Mouse (Mus musculus): ENCODE measurements around the gene Kcna10. TPM values are rescaled to one million over a fixed set of nuclear protein-coding genes. Genes with fewer than 3 reads are reported as not detected.

The Kcna10 gene
- polyA plus RNA-seq, 1 experiment from 2014 or later: not detected

- Histone ChIP-seq H3K4me1 (ENCODE audit: control insufficient read depth, insufficient read depth, low read length) (peaks cover 2% of the 10 kb centered on the region; the same call in 1 of the 2 replicates), H3K9ac (ENCODE audit: low read length) (no peak within 1 kb of the TSS), H3K27ac (replicated peaks; ENCODE audit: low read depth, low read length) (no peak within 1 kb of the TSS), H3K27me3 (ENCODE audit: control insufficient read depth, insufficient read depth, low read length) (no peaks in the 10 kb centered on the region), H3K4me3 (ENCODE audit: low read depth, low read length) (no peak within 1 kb of the TSS), H3K4me2 (ENCODE audit: low read depth, severe bottlenecking) (no peak within 1 kb of the TSS), H3K36me3 (ENCODE audit: control insufficient read depth, insufficient read depth, low read length) (no peaks in the 10 kb centered on the region), H3K9me3 (ENCODE audit: control insufficient read depth, low read length) (no peaks in the 10 kb centered on the region)
- no peak for ATAC-seq (ENCODE audit: insufficient number of reproducible peaks, low FRiP score, low TSS enrichment, low read depth)
- WGBS: 89% methylated on average over 9 of the region's 9 CpGs
- no peak for DNase-seq (ENCODE audit: low spot score)
Observed at GRCm38 (mm10) chr3:107239607-107240006, 56.8 kb downstream of the Kcna10 start, which contains the start of gene Prok1. Gene Prok1 (minus strand): TSS chr3:107239707.

- no peak overlapping the region for H3K27ac ChIP-seq (replicated peaks; ENCODE audit: low read depth, low read length)
- H3K4me2 ChIP-seq (ENCODE audit: low read depth, severe bottlenecking): no peak overlapping the region
- peaks cover 2% of the 10 kb centered on the region; the same call in 1 of the 2 replicates for H3K4me1 ChIP-seq (ENCODE audit: control insufficient read depth, insufficient read depth, low read length)
- no peak for DNase-seq (ENCODE audit: low spot score)
- ATAC-seq (ENCODE audit: insufficient number of reproducible peaks, low FRiP score, low TSS enrichment, low read depth): no peak
- H3K9me3 ChIP-seq (ENCODE audit: control insufficient read depth, low read length): no peaks in the 10 kb centered on the region
- no peaks in the 10 kb centered on the region for H3K36me3 ChIP-seq (ENCODE audit: control insufficient read depth, insufficient read depth, low read length)
- 50% methylated on average over 14 of the region's 14 CpGs for WGBS
- H3K27me3 ChIP-seq (ENCODE audit: control insufficient read depth, insufficient read depth, low read length): no peaks in the 10 kb centered on the region
- no peak overlapping the region for H3K9ac ChIP-seq (ENCODE audit: low read length)
- H3K4me3 ChIP-seq (ENCODE audit: low read depth, low read length): no peak overlapping the region
Observed at GRCm38 (mm10) chr3:107241389-107242094, 58.7 kb downstream of the Kcna10 start.

Other genes starting within 250 kb of the Kcna10 start
- gene Kcna3, start 146.9 kb upstream of the Kcna10 start, polyA plus RNA-seq (2014; fragmentation: Nextera tagmentation; extraction: Ambion mirVana): 2.2 TPM in 2 replicates
- gene Kcna2, start 81.9 kb upstream of the Kcna10 start, polyA plus RNA-seq (2014; fragmentation: Nextera tagmentation; extraction: Ambion mirVana): not detected in 2 replicates
- gene Cym, start 38.7 kb downstream of the Kcna10 start, polyA plus RNA-seq (2014; fragmentation: Nextera tagmentation; extraction: Ambion mirVana): not detected in 2 replicates
- not detected in 2 replicates for gene A630076J17Rik, start 47.6 kb downstream of the Kcna10 start, polyA plus RNA-seq (2014; fragmentation: Nextera tagmentation; extraction: Ambion mirVana)
- 0.06 TPM in 1 of 2 replicates, not detected in the other for gene Prok1, start 56.7 kb downstream of the Kcna10 start, polyA plus RNA-seq (2014; fragmentation: Nextera tagmentation; extraction: Ambion mirVana)
- gene Lamtor5, start 95.8 kb downstream of the Kcna10 start, polyA plus RNA-seq (2014; fragmentation: Nextera tagmentation; extraction: Ambion mirVana): 174 and 175 TPM in 2 replicates
- gene Slc16a4, start 108.2 kb downstream of the Kcna10 start, polyA plus RNA-seq (2014; fragmentation: Nextera tagmentation; extraction: Ambion mirVana): 4.5 and 5.1 TPM in 2 replicates
- 19.0 and 22.6 TPM in 2 replicates for gene Rbm15, start 150.6 kb downstream of the Kcna10 start, polyA plus RNA-seq (2014; fragmentation: Nextera tagmentation; extraction: Ambion mirVana)

Data from limb, embryonic 11.5 days (tissue).